Mouse (Mus musculus) cortical plate, adult 2 months (tissue): ENCODE results near the gene Tpbpb. TPM values are rescaled to one million over a fixed set of nuclear protein-coding genes. Genes with fewer than 3 reads are reported as not detected.
"Not testable (repeated sequence)": the region's sequence is repeated elsewhere in the genome, so short reads cannot be mapped to it uniquely, and the experiment has no call there.

Source experiments
- H3K27ac ChIP-seq: fragments of 200-500 bp; 2 replicates; pipeline ENCODE4 v1.5.1; 2012; ENCODE audit warnings: low read length, control low read depth, inconsistent platforms; ENCODE audit not compliant: insufficient read depth
- H3K4me1 ChIP-seq: fragments of 200-500 bp; 2 replicates; pipeline ENCODE4 v1.6.1; 2011; ENCODE audit warnings: low read length; ENCODE audit not compliant: control insufficient read depth, insufficient read depth
- H3K4me3 ChIP-seq: fragments of 200-500 bp; 2 replicates; pipeline ENCODE4 v1.5.1; 2011; ENCODE audit warnings: mild to moderate bottlenecking, low read length, control low read depth; ENCODE audit not compliant: insufficient read depth
- CTCF ChIP-seq: fragments of 200-500 bp; IDR thresholded peaks from 2 replicates; pipeline ENCODE4 v1.5.1; 2011; ENCODE audit warnings: mild to moderate bottlenecking, control low read depth, low read length; ENCODE audit not compliant: insufficient read depth; ENCODE audit errors: extremely low read depth
- POLR2A ChIP-seq: fragments of 200-500 bp; IDR thresholded peaks from 2 replicates; pipeline ENCODE4 v1.6.1; 2011; ENCODE audit warnings: mild to moderate bottlenecking, low read length, control low read depth; ENCODE audit not compliant: insufficient read depth; ENCODE audit errors: extremely low read depth
- polyA plus RNA-seq: library from polyadenylated mRNA; depleted of rRNA; stranded (reverse); fragments of >200 nt; gene quantifications from 2 replicates; pipeline ENCODE4 v1.2.3, GENCODE M21; 2012; rRNA removed

The Tpbpb gene
- polyA plus RNA-seq: 0.09 and 0.10 TPM in 2 replicates

DNA sequence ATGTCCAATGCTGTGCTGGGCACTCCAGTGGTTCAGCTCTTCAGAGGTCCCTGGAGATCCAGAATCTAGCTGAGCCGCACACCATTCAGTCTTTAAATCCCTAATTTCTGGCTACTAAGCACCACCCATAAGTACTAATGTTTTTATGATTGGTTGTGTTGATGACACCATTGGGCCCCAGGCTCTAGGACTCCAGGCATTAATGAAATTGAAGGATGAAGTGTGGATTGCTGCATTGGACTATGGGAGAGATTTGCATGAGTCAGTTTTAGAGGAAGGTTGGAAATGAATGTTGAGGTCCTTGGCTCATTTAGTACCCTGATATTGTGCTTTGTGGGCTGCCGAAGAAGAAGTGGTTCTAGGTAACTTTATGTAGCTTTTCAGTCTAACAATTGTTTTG lies at the start of gene Tpbpb:
Gene Tpbpb, minus strand, starts transcription at position 101 of the 400 bp plus-strand sequence.
- H3K4me1 ChIP-seq: not testable (repeated sequence)

GRCm38 (mm10) chr13:60941884-60942283 lies 37.2 kb upstream of the Tpbpb start, which contains the start of gene Tpbpa:
Gene Tpbpa (minus strand): TSS chr13:60941984.
- H3K4me1 ChIP-seq, H3K27ac ChIP-seq, H3K4me3 ChIP-seq: not testable (repeated sequence)

More for the DNA sequence above, at the start of gene Tpbpb:
- not testable (repeated sequence) for H3K4me3 ChIP-seq, H3K27ac ChIP-seq

- no peak for TF ChIP-seq POLR2A
- no peak for TF ChIP-seq CTCF
- Histone ChIP-seq H3K4me1 (no peaks in the 10 kb centered on the region), H3K4me3 (no peak within 1 kb of the TSS), H3K27ac (peak within 1 kb of the TSS; percentile 56; the same call in 1 of the 2 replicates)
These were observed 31.8 kb upstream of the Tpbpb start, which contains the start of the genes Gm49391 and Ctla2a for GRCm38 (mm10) chr13:60936500-60936901. Gene Gm49391 (minus strand): TSS chr13:60936571. Gene Ctla2a (minus strand): TSS chr13:60936625.

- H3K4me3 ChIP-seq, H3K27ac ChIP-seq, H3K4me1 ChIP-seq: not testable (repeated sequence)
These were observed 30.8 kb upstream of the Tpbpb start, which contains the start of gene Gm49393 for GRCm38 (mm10) chr13:60935490-60935889. Gene Gm49393 (minus strand): TSS chr13:60935590.

- H3K27ac ChIP-seq: peak within 1 kb of the TSS; percentile 65; the same call in 1 of the 2 replicates
- H3K4me3 ChIP-seq: no peak within 1 kb of the TSS
- TF ChIP-seq POLR2A (no peak), CTCF (no peak)
These were observed 7.4 kb downstream of the Tpbpb start, which contains the start of gene Ctla2b for GRCm38 (mm10) chr13:60897328-60897727. Gene Ctla2b (minus strand): TSS chr13:60897447.

DNA sequence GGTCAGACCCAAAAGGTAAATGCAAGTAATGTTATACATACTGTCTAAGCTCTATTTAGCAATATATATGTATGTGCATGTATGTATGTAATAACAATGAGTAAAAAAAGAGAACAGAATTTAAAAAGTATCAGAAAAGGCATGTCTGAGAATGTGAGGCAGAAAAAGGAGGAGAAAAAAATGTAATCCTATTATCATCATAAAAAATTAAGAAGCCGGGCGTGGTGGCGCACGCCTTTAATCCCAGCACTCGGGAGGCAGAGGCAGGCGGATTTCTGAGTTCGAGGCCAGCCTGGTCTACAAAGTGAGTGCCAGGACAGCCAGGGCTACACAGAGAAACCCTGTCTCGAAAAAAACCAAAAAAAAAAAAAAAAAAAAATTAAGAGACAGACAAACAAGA lies 7.9 kb downstream of the Tpbpb start, which contains the start of gene Gm49392:
Gene Gm49392, minus strand, starts transcription at position 101 of the 400 bp plus-strand sequence.
- not testable (repeated sequence) for H3K4me3 ChIP-seq, H3K4me1 ChIP-seq
- H3K27ac ChIP-seq: peak within 1 kb of the TSS; percentile 65; the same call in 1 of the 2 replicates

More at GRCm38 (mm10) chr13:60897328-60897727, 7.4 kb downstream of the Tpbpb start, which contains the start of gene Ctla2b:
- H3K4me1 ChIP-seq: no peaks in the 10 kb centered on the region

DNA sequence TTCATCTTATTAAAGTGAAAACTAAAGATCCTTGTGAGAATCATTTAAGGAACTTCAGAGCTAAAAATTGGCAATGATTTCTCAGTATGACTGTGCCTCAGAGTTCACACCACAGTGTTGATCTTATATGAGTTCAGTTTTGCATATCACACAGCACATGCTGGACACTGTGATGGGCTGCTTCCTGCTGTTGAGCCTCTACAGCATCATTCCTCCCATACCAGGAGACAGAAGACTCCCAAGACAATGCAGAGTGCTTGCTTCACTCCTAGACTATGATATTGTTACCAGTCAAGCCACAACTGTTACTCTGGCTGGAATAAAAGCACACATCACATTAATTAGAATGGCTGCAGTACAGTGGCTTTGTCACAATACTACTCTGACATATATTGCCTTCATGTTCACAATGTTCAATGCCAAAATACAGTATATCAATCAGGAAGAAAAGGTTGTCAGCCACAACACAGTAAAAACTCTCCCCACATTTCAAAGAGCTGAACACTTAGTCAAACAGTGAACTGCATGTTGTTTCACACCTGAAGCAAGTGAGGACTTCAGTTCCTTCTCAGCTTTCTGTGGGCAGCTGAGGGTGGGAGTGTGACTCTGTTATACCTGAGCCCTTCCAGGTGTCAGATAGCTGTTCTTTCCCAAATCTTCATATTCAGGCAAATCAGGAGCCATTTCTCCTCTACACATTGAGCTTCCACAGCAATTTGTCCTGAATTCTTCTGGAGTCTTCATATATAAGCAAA lies 9.1 kb downstream of the Tpbpb start:
- TF ChIP-seq POLR2A: no peak
- TF ChIP-seq CTCF: no peak
- Histone ChIP-seq H3K4me1 (no peaks in the 10 kb centered on the region), H3K4me3 (no peak overlapping the region), H3K27ac (no peak overlapping the region)

- TF ChIP-seq CTCF: no peak
- TF ChIP-seq POLR2A: no peak
- H3K27ac ChIP-seq: no peak overlapping the region
- H3K4me1 ChIP-seq: no peaks in the 10 kb centered on the region
- H3K4me3 ChIP-seq: no peak overlapping the region
These were observed 12.4 kb downstream of the Tpbpb start for GRCm38 (mm10) chr13:60892301-60892700.

DNA sequence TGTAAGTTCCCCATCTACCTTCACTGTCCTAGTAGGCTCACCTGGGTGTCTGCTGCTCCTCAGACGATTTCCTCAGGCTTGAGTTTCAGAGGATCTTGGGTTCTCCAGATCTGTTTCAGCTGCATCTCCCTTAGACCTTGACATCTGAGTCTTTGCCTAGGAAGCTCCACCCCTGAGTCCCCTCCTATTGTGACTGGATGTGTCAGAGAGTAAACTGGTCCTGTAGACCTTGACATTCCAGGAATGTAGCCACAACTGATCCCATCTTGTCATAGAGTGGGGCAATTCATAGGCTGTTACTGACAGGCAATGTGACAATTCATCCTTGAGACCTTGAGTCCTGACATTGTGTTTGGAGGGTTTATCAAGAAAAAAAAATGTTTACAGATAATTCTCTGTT lies 40.4 kb downstream of the Tpbpb start, which contains the start of gene 4930486L24Rik:
Gene 4930486L24Rik, minus strand, starts transcription at position 195 of the 400 bp plus-strand sequence.
- no peak within 1 kb of the TSS for H3K27ac ChIP-seq
- TF ChIP-seq CTCF: no peak
- no peak for TF ChIP-seq POLR2A
- H3K4me1 ChIP-seq: no peaks in the 10 kb centered on the region
- no peak within 1 kb of the TSS for H3K4me3 ChIP-seq

Other genes with a start within 250 kb of the Tpbpb start
- not detected in 2 replicates for gene BC051665, start 118.5 kb downstream of the Tpbpb start, polyA plus RNA-seq
- gene Ctsll3, start 102.0 kb downstream of the Tpbpb start, polyA plus RNA-seq: not detected in 2 replicates
- gene 4930486L24Rik, start 40.4 kb downstream of the Tpbpb start, polyA plus RNA-seq: 0.15 TPM in 1 of 2 replicates, not detected in the other
- gene Gm49392, start 8.0 kb downstream of the Tpbpb start, polyA plus RNA-seq: 0.13 and 0.17 TPM in 2 replicates
- gene Ctla2b, start 7.4 kb downstream of the Tpbpb start, polyA plus RNA-seq: 1.4 and 2.3 TPM in 2 replicates
- gene Gm49393, start 30.7 kb upstream of the Tpbpb start, polyA plus RNA-seq: not detected in 2 replicates
- gene Gm49391, start 31.7 kb upstream of the Tpbpb start, polyA plus RNA-seq: 1.7 and 2.5 TPM in 2 replicates
- 12.2 and 15.4 TPM in 2 replicates for gene Ctla2a, start 31.7 kb upstream of the Tpbpb start, polyA plus RNA-seq
- 0.08 TPM in 1 of 2 replicates, not detected in the other for gene Tpbpa, start 37.1 kb upstream of the Tpbpb start, polyA plus RNA-seq
- gene Ctsj, start 101.1 kb upstream of the Tpbpb start, polyA plus RNA-seq: 0.25 TPM in 1 of 2 replicates, not detected in the other
- not detected in 2 replicates for gene Ctsq, start 135.8 kb upstream of the Tpbpb start, polyA plus RNA-seq